Mouse (Mus musculus): ENCODE measurements around the gene Derl2. TPM values are rescaled to one million over a fixed set of nuclear protein-coding genes. Genes with fewer than 3 reads are reported as not detected.

The Derl2 gene
- total RNA-seq, 2 experiments from 2014 or later = 21.4 to 29.0 TPM

DNA sequence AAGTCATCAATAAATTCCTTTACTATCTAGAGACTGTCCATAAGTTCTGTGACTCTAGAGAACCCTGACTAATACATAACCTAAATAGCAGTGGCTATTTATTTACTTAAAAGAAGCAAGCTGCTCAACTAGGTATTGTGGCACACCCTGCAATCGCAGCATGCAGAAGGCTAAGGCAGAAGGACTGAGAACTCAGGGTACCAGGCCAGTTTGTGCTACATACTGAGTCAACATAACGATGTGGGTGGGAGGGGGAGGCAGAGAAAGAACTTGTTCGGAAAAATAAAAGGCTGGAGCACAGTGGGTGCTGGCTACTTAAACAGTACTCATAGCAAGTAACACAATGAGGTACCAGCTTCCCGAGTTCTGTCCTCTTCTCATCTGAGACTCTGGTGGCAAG is 18.5 kb downstream of the Derl2 start:
- DNase-seq = no peak
- intact Hi-C loops (cut with DNase I) = no loop called here

DNA sequence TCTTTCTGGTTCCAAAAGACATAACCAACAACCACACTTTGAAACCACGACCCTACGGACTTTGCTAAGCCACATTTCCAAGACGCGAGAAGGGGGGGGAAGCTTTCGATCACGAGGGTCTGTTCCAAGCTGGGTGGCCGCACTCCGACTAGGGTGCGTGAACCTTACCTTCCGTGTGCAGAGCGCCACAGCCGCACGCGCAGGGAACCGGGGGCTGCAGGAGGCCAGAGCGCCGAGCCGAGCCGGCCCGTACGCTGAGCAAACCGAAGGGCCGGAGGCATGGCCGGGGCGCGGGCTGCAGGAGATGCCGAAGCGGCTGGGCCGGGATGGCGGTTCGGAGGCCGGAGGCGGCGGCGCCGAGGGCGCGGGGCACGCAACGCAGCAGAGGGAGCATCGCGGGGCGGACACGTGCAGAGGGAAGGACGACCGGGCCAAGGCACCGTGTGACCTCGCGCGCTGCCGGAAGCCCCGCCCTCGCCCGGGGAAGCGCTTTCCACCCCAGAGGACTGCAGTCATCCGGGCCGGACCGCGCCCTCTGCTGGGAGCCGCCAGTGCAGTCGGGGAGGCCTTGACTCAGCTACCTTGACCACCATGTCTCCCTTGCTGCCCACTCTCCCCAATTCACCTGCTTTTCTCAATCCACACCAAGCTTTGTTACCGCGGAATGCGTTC is 36.9 kb downstream of the Derl2 start, which contains the start of gene C1qbp:
Gene C1qbp (minus strand): TSS at position 470 of the 672 bp plus-strand sequence.
- intact Hi-C loops (cut with DNase I) = loop anchor here (5.0 kb wide), 1 partner anchor 70 kb away; no protein-coding TSS in a partner anchor
- DNase-seq = peak; percentile 95 to 97

DNA sequence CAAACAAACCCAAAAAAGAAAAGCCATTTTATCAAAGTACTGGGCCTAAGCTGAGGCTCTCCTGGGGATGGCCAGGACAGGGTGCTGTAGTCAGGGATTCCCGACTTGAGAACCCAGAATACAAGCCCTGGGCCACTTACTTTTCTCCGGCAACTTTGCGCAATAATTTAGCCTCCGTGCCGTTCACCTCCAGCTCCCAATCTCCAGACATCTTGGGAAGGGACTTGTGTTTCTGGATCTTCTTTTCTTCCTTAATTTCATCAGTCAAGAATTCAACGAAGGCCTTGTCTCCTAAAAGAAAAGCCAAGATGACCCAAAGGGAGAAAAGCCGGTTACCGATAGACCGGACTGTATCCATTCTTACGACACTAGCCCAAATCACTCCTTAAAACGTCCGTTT is 37.6 kb downstream of the Derl2 start:
- peak in 1 of 2 experiments; percentile 10 for DNase-seq
- intact Hi-C loops (cut with DNase I) = loop anchor here (5.0 kb wide), 1 partner anchor 70 kb away; no protein-coding TSS in a partner anchor

DNA sequence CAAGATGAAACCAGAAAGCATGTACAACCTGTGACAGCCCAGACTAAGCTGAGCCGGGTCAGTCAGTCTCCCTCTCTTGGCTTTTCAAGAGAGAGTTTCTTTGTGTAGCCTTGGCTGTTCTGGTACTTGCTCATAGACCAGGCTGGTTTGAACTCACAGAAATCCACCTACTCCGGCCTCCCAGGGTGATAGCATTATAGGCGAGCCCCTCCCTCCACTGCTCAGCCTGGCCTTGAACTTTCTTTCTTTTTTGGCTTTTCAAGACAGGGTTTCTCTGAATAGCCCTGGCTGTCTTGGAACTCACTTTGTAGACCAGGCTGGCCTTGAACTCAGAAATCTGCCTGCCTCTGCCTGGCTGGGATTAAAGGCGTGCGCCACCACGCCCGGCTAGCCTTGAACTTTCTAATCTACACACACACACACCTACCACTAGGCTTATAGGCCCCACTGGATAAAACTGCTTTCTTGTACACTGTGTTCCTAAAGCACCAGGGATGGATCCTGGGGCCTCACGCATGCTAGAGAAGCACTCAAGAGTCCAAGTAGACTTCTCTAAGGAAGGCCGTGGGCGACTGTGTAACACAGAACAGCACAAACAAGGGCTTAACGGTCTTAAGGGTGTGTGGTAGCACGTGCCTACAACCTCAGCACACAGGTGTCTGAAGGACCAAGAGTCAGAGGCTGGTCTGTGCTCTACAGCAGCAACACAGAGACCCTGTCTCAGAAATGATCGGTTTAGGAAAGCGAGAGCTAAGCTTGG is 38.7 kb downstream of the Derl2 start:
- intact Hi-C loops (cut with DNase I) = loop anchor here (5.0 kb wide), 1 partner anchor 71 kb away; no protein-coding TSS in a partner anchor
- no peak for DNase-seq

DNA sequence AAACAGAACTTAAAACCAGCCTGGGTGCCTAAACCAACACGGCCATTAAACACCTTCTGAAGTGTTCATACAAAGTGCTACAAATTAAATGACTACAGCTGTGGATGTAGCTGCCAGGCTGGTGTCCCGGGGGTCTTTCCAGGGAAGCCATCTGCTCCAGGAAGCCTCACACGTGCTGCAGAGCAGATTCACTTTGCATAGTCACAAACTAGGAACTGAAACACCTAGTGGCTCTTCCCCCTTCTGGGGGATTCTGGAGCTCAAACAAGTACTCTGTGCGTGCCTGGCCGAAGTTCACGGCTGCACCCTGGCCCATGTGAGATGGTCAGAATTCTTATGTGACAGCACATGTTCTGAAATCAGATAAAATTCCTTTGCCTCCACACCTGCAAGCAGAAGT is 39.4 kb downstream of the Derl2 start:
- intact Hi-C loops (cut with DNase I) = loop anchor here (5.0 kb wide), 1 partner anchor 72 kb away; no protein-coding TSS in a partner anchor
- no peak for DNase-seq

DNA sequence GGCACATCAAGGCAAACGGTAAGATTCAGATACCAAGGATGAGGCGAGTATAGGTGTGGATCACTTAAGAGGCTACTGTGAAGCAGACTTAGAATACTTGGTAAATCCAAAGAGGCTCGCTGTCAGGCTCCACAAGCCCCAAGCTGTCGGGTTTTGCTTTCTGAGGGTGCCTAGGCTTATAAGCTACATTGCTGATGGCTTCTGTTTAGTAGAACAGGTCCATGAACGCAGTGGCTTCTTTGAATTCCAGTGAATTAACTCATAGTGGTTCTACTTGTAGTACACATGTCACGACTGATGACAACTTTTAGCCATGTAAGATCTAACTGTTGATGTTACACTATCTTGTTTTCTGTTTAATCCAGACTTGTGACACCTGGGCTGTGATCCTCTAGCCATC is 42.3 kb downstream of the Derl2 start:
- no peak for DNase-seq

DNA sequence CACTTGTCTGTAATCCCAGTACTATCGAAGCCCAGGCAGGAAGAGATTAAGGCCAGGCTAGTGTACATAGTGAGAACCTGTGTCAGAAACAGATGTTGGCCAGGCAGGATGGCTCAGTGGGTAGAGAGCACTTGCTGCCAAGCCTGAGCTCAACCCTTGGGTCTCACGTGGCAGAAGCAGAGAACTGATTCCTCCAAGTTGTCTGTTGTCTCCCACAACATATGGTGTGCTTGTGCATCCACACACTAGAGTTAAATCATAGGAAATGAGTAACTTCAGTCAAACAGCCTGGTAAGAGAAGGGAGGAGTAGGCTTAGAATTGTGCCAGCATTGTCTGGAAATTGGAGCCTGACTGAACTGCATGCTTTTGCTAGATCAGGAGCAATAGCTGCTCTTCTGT is 44.4 kb downstream of the Derl2 start:
- no peak for DNase-seq
- intact Hi-C loops (cut with DNase I) = no loop called here

More for the DNA sequence above, 42.3 kb downstream of the Derl2 start:
- intact Hi-C loops (cut with DNase I) = no loop called here

DNA sequence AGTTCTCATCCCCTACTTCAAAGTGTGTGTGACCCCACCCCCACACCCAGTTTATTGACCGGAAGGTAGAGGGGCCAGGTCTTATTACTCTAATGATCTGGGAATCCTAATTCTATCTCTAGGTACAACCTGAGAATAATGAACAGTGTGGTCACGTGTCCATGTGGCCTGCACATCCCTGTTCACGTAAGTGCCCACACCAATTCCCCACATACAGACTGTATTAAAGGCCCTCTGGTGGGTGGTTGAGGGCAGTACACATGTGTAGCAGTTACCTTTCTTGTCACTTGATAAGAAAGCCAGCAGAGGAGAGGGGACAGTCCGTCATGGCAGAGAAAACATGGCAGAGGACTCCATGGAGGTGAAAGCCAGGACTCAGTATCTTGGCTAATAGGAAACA is 45.7 kb downstream of the Derl2 start:
- intact Hi-C loops (cut with DNase I) = no loop called here

DNA sequence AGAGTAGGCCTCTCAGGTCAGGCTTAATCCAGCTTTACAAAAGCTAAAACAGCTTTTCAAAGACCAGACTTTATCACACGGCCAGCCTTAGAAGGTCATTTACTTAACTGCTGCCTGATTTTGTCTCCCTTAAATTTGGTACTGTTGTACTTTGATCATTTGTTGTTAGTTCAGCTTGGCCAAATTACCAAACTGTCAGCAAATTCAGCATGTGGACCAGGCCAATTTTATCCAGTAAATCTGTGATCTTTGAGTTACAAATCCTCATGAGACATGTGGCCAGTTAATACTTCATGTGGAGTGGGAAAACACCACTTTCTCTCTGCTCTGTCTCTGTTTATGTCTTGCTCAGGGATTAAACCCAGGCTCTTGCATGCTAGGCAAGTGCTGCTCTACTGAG is 47.1 kb downstream of the Derl2 start:
- no peak for DNase-seq
- intact Hi-C loops (cut with DNase I) = no loop called here

More for the DNA sequence above, 45.7 kb downstream of the Derl2 start:
- DNase-seq = no peak

DNA sequence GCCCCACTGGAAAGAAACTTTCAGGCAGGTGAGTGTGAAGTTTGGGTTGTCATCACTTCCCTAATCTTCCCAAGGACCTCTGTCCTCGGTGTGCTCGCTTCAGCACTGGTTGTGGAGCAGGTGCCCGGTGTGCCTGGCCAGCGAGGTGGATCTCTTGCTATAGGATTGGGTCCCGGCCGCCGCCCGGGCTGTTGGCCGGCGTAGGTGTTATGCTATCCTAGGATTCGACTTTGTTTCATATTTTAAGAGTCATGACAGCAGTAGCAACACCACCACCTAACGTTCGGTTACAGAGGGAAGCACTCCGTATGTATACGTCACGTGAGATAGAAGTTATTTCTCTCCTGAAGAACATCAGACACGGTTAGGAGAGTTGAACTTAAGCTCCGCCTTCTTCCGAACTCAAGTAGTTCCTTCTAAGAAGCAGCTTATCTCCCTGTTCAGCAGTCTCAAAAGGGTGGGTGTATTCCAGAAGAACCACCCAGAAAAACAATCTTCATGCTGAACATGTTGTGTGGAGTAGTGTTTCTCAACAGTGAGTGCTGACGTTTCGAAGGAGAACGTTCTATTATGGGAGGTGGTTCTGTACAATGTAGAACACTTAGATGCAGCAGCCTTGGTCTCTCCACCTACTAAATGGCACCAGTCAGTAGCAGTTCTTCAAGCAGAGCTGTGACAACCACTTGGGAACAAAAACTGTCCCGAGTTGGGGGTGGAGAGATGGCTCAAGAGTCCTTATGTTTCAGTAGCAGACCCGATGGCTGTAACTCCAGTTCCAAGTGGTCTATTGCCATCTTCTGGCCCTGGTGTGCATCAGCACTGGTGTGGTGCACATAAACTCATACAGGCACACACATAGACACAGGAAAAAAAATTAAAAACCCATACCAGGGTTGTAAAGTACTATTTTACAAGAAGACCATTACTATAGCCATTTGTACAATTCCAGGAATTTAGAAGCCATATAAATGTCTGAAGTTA is 48.8 kb downstream of the Derl2 start:
- intact Hi-C loops (cut with DNase I) = no loop called here
- peak in 1 of 2 experiments; percentile 10 for DNase-seq

DNA sequence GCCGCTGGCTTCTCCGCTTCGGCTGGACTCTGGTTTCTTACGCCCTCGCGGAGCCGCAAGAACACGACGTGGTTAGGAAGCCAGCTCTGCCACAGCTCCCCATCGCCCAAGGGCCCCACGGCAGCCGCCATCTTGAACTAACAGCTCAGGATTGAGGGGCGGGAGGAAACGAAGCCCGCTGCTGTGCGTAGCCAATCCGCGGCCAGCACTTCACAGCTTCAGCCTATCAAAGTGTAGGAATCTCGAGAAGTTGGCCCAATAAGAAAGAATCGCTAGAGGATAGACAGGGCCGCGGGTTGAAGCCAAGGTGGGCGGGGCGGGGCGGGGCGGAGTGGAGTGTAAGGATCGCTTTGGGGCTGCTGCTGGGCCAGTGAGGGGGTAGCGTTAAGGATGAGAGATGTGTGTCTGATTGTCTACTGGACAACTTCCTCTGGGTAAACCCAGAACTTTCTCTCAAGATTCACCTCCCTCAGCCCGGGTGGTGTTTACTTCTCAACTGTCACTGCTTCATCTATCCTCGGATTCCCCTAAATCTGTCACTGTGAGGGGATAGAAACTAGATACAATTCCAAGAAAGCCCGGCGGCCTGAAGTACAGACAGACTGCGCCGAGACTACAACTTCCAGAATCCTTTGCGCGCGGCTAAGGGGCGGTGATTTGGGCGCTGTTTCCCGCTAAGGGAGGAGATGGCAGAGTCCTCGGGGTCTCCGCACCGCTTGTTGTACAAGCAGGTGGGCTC is 49.7 kb downstream of the Derl2 start, which contains the start of the genes Nup88 and Rpain:
Gene Nup88 (minus strand): TSS at position 153 of the 739 bp plus-strand sequence.
Gene Rpain (plus strand): TSS at position 393 of the 739 bp plus-strand sequence.
- intact Hi-C loops (cut with DNase I) = no loop called here
- peak; percentile 94 to 96 for DNase-seq

DNA sequence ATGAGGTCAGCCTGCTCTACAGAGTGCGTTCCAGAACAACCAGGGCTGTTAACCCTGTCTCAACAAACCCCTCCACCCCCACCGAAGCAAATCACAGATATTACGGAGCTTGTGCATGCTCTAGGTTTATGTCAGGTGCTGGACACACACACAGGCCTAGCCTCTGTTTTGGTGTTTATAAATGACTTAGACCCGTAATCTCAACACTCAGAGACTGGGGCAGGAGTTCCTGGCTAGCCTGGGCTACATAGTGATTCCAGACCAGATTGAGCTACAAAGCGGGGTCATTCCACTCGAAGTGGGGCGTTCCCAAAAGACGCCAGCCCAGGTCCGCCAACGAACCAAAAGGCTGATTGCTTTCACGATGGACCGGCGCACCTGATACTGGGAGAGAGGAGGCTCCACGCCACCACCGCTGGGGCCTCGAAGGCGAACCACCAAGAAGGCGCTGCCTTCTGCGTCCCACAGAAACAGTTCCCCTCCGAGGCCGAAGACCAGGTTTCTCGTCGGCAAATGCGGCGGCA is 50.3 kb downstream of the Derl2 start:
- intact Hi-C loops (cut with DNase I) = no loop called here
- DNase-seq = no peak

DNA sequence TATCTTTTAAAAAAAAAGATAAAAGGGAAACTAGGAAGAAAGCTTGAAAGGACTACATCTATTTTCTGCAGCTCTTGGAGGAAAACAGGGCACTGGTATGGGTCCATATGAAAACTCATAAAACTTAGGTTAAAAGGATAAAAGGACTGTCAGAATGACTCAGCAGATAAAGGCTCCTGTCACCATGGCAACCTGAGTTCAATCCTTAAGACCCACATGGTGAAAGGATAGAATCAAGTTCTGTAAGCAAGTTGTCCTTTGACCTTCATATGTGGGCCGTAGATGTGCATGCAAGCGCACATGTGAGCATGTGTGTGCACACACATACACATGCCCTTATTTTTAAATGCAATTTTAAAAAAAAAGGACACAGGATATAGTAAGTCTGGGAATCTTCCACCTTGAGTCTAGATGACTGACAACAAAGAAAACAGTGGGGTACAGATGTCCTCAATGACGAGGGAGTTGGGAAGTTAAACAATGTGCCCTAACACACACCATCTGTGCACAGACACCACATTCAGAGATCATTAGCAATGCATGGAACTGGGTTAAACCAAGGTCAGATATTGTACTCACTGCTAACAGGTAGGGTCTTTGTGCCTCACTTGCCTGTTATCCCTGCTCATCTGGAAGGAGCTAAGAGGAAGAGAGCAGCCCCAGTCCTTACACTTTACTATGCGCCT is 55.3 kb downstream of the Derl2 start:
- no peak for DNase-seq
- intact Hi-C loops (cut with DNase I) = no loop called here

DNA sequence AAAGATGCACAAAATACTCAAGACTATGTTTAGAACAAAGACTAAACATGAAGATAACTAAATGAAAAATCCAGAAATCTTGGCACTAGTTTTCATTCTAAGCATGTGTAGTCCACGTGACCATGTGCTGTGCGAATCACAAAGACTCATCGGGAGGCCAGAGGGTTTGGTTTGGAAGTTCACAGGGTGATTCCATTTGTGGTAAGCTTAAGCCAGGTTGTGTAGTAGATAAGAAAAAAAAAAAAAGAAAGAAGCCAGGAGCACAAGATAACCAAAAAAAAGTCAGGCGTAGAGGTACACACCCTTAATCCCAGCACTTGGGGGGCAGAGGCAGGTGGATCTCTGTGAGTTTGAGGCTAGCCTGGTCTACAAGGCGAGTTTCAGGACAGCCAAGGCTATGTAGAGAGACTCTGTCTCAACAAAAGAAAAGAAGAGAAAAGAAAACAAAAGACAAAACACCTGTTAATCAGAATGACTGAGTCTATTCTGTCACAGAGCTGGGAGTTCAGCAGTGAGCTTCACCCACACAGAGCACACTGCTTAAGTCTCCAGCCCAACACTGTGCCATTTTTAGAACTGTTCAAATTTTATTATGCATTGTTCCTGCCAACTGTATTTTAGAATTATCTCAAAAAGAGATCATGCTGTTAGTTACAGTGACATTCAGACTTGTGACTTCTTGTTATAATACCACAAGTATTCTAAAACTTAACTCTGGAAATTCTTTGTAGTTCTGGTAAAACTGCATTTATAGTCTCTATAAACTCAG is 58.7 kb downstream of the Derl2 start:
- DNase-seq = no peak
- intact Hi-C loops (cut with DNase I) = no loop called here

Data from heart, postnatal 10 days (tissue).